Mouse (Mus musculus) cerebellum, adult 11-12 months (tissue): ENCODE measurements around the gene Dnaaf5.
A peak's percentile ranks its signal among the peaks of the same experiment; 100 is the strongest.

Source experiments
- DNase-seq: peaks from one replicate; pipeline ENCODE4 v3.0.0; 2022

Dnaaf5 gene

GRCm38 (mm10) chr5:139143890-139144289 is 6.1 kb upstream of the Dnaaf5 start:
- DNase-seq = peak; percentile 39

GRCm38 (mm10) chr5:139145726-139146125 is 4.3 kb upstream of the Dnaaf5 start:
- DNase-seq = peak; percentile 56

GRCm38 (mm10) chr5:139146476-139147075 is 3.4 kb upstream of the Dnaaf5 start:
- peak; percentile 67 for DNase-seq

GRCm38 (mm10) chr5:139147178-139148078 is 2.6 kb upstream of the Dnaaf5 start:
- DNase-seq = peak; percentile 65

GRCm38 (mm10) chr5:139149006-139149672 is 884 bp upstream of the Dnaaf5 start:
- peak; percentile 80 for DNase-seq

GRCm38 (mm10) chr5:139150603-139151031 is 594 bp downstream of the Dnaaf5 start:
- DNase-seq = peak; percentile 60

- no peak for DNase-seq
These were observed 10.9 kb downstream of the Dnaaf5 start for GRCm38 (mm10) chr5:139160899-139161298.

GRCm38 (mm10) chr5:139161632-139162031 is 11.6 kb downstream of the Dnaaf5 start:
- no peak for DNase-seq

GRCm38 (mm10) chr5:139166781-139167361 is 16.8 kb downstream of the Dnaaf5 start:
- no peak for DNase-seq

GRCm38 (mm10) chr5:139167548-139167947 is 17.5 kb downstream of the Dnaaf5 start:
- no peak for DNase-seq

- DNase-seq = no peak
These were observed 21.9 kb downstream of the Dnaaf5 start for GRCm38 (mm10) chr5:139171929-139172328.

- no peak for DNase-seq
These were observed 24.1 kb downstream of the Dnaaf5 start for GRCm38 (mm10) chr5:139174141-139174540.

GRCm38 (mm10) chr5:139174556-139175547 is 24.8 kb downstream of the Dnaaf5 start:
- DNase-seq = peak; percentile 39

- DNase-seq = peak; percentile 69
These were observed 29.0 kb downstream of the Dnaaf5 start for GRCm38 (mm10) chr5:139178895-139179631.

- no peak for DNase-seq
These were observed 33.1 kb downstream of the Dnaaf5 start for GRCm38 (mm10) chr5:139183131-139183530.

GRCm38 (mm10) chr5:139183601-139184000 is 33.6 kb downstream of the Dnaaf5 start:
- peak; percentile 41 for DNase-seq

- no peak for DNase-seq
These were observed 34.9 kb downstream of the Dnaaf5 start for GRCm38 (mm10) chr5:139184897-139185296.

- DNase-seq = no peak
These were observed 39.7 kb downstream of the Dnaaf5 start for GRCm38 (mm10) chr5:139189726-139190125.

GRCm38 (mm10) chr5:139190958-139191357 is 40.9 kb downstream of the Dnaaf5 start:
- DNase-seq = no peak

- no peak for DNase-seq
These were observed 48.8 kb downstream of the Dnaaf5 start for GRCm38 (mm10) chr5:139198779-139199178.

GRCm38 (mm10) chr5:139199636-139199994 is 49.6 kb downstream of the Dnaaf5 start:
- no peak for DNase-seq
